Mouse (Mus musculus): Measurements from ENCODE around the gene Fgf14. TPM values are rescaled to one million over a fixed set of nuclear protein-coding genes. Genes with fewer than 3 reads are reported as not detected.
"Not testable (repeated sequence)": the region's sequence is repeated elsewhere in the genome, so short reads cannot be mapped to it uniquely, and the experiment has no call there.

Gene Fgf14
- total RNA-seq, 2 experiments from 2014 or later, result 0.11 to 0.12 TPM

- peak; percentile 4 for DNase-seq
Measured at GRCm38 (mm10) chr14:124191913-124192814, 484.8 kb downstream of the Fgf14 start.

- no peak for DNase-seq
Measured at GRCm38 (mm10) chr14:124180265-124180664, 496.7 kb downstream of the Fgf14 start.

- DNase-seq, result no peak
Measured at GRCm38 (mm10) chr14:124174111-124174510, 502.8 kb downstream of the Fgf14 start.

DNA sequence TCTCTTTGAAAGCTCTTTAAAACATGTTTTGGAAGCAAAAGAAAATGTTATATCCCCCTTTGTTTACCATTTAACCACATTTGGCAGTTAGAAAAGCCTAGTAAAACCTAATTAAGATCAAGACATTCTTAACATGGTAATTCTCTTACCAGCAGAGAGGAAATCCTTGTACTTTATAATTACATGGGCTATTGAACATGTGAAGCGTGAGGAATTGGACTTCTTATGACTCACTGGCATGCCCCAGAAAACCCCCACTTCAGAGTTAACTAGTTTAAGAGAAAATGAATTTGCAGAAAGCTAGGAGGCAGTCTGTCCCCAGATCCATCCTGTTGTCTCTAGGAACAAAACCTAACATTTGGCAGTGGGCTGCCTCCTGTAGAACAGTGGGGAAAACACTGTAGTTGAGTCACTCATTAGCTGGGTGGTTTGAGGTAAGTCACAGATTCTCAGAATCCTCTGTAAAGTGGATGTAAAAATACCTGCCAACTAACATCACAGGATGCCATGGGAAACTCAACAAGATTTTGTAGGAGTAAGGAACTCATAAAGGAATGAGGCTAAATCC is 513.2 kb downstream of the Fgf14 start:
- no peak for DNase-seq

DNA sequence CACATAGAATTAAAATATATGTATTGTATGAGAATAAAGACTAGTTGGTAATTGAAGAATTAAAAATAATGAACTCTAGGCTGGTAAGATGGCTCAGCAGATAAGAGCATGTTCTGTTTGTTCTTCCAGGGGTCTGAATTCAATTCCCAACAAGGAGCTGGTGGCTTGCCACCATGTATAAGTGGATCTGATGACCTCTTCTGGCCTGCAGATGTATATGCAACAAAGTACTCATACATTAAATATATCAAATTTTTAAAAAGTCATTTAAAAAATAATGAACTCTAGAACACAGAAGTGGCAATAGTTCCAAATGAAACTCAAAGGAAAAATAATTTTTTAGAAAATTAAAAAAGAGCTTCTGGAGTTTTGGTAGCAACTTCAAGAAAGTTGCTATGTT is 529.5 kb downstream of the Fgf14 start:
- no peak for DNase-seq

GRCm38 (mm10) chr14:124107205-124107873 is 569.6 kb downstream of the Fgf14 start:
- DNase-seq, result no peak

GRCm38 (mm10) chr14:124083126-124083525 is 593.8 kb downstream of the Fgf14 start:
- DNase-seq, result no peak

GRCm38 (mm10) chr14:124044016-124044415 is 632.9 kb downstream of the Fgf14 start:
- no peak for DNase-seq

GRCm38 (mm10) chr14:124040651-124041050 is 636.3 kb downstream of the Fgf14 start:
- no peak for DNase-seq

DNA sequence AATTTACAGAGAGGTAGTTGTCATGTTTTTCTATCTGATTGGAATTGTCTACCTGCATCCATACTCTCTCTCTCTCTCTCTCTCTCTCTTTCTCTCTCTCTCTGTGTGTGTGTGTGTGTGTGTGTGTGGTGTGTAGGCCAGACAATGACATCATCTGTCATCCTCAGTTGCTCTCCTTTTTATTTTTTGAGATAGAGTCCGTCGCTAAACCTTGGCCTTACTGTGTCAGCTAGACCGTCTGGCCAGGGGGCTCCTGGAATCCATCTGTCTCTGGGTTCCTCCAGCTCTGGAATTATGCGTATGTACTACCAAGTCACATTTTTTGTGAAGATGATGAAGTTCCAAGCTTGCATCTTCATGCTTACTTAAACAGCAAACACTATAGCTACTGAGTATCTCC is 639.5 kb downstream of the Fgf14 start:
- DNase-seq, result no peak

GRCm38 (mm10) chr14:124036575-124037205 is 640.2 kb downstream of the Fgf14 start:
- no peak for DNase-seq

DNA sequence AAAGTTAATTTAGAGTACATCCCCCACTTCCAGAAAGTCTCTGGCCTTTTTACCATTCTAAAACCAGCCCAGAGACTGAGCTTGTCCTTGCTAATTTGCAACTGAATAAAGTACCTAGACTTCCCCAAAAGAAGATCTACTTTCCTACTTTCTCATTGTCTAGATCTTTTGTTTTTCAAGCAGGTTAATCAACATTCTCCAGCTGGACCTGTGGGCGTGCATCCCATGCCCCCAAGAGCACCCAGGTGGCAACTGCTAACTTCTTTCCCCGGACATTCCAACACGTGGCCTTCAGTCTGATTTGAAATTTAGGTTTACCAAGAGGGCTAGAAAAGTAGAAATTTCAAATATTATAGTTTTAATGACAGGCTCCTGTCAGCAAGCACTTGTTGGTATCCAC is 643.6 kb downstream of the Fgf14 start:
- DNase-seq, result not testable (repeated sequence)

GRCm38 (mm10) chr14:124027886-124028670 is 648.8 kb downstream of the Fgf14 start:
- DNase-seq, result no peak

GRCm38 (mm10) chr14:123990591-123991195 is 686.2 kb downstream of the Fgf14 start:
- no peak for DNase-seq

DNA sequence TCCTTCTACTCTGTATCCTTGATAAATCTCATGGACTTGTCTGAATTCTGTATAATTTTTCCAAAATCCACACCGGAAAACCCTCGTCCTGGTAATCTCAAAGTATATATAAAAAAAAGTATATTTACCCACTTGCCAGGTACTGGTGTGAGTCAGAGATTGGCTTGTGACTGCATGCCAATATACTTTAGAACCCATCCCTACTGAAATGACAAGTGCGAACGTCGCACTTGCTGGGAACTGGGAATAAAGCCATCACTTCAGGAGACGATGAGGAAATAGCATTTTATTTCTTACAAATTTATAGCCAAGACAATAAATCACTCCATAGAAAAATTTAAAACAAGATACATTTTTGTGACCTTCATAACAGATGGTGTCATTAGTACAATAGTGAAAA is 708.9 kb downstream of the Fgf14 start:
- DNase-seq, result no peak

GRCm38 (mm10) chr14:123966531-123966930 is 710.4 kb downstream of the Fgf14 start:
- no peak for DNase-seq

All from gastrocnemius, postnatal 10 days (tissue).